Mouse (Mus musculus): ENCODE measurements around the gene Slco3a1.

DNA sequence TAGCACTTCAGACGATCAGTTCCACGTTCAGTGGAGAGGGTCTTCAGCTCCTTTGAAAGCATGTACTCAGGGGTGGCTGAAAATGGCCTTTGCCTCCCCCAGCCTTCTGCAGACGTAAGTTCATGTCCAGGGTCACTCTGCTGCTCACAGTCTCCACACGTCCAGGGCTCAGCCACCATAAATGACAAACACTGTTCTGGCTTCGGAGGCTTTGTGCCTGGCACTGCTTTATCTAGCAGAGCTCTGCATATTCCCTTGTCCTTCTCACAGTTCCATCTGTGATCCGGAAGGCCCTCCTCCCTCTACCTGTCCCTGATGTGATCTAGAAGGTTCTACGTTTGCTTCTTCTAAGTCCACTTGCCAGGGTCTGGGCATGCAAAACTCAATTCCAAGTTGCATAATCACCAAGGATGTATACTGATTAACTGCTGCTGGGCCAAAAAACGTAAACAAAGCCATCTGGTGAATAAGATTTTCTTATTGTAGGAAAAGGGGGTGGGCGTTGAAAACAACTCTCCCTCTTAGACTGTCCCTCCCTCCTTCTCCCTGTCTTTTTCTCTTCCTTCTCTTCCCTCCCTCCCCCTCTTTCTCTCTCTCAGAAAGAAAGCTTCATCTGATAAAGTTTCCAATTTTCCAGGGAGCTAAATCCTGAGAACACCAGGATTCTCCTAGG lies 62.8 kb downstream of the Slco3a1 start:
- TF ChIP-seq POLR2A (IDR thresholded peaks at IDR 0.05; ENCODE audit: borderline replicate concordance, control insufficient read depth, low read depth, low read length) (no peak), CTCF (IDR thresholded peaks at IDR 0.05; ENCODE audit: control insufficient read depth, insufficient read depth, low read length) (no peak)

All from bone marrow, adult 2 months (tissue).